Mouse (Mus musculus) E14TG2a.4 (cell line): ENCODE data around the gene Syn2.
A peak's percentile ranks its signal among the peaks of the same experiment; 100 is the strongest.

Experiments used
- H3K27me3 ChIP-seq: 2 replicates; pipeline ENCODE4 v1.6.1; 2014; ENCODE audit warnings: low read length, control low read depth; ENCODE audit not compliant: insufficient read depth
- H3K36me3 ChIP-seq: 2 replicates; pipeline ENCODE4 v1.6.1; 2014; ENCODE audit warnings: low read length, control low read depth; ENCODE audit not compliant: insufficient read depth
- H3K4me1 ChIP-seq: replicated peaks from 2 replicates; pipeline ENCODE4 v1.6.1; 2014; ENCODE audit warnings: low read depth, low read length, control low read depth
- H3K4me3 ChIP-seq: replicated peaks from 2 replicates; pipeline ENCODE4 v1.5.1; 2014; ENCODE audit warnings: mild to moderate bottlenecking, low read length
- H3K9me3 ChIP-seq: 2 replicates; pipeline ENCODE4 v1.6.1; 2014; ENCODE audit warnings: low read length, control low read depth
- CTCF ChIP-seq: conservative IDR thresholded peaks from 2 replicates; pipeline ENCODE4 v1.5.1; 2014; ENCODE audit warnings: low read length
- NANOG ChIP-seq: IDR thresholded peaks from 2 replicates; pipeline ENCODE4 v1.6.1; 2014; ENCODE audit warnings: borderline replicate concordance, low read length, mixed read lengths
- POU5F1 ChIP-seq: IDR thresholded peaks from 2 replicates; pipeline ENCODE4 v1.6.1; 2014; ENCODE audit warnings: low read length, borderline replicate concordance

Syn2 gene

DNA sequence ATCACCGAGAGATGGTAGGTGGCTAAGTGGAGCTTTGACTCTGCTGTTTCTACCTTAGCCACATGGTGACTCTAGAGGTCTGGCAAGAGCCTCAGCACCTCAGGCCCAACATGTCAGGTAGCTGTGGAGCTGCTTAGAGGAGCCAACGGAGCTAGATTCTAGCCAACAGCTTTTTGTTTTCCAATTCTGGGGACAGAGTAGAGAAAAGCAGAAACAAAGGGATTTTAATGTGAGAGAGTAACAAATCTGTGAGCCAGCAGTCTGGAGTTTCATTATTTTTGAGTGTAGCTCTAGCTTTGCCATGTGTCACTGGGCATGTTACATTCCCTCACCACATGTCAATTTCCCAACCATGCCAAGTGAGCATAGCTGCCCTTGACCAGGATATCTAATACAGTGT, 109.5 kb downstream of the Syn2 start:
- H3K27me3 ChIP-seq: peaks cover 17% of the 10 kb centered on the region
- H3K36me3 ChIP-seq: no peaks in the 10 kb centered on the region
- TF ChIP-seq CTCF: no peak
- TF ChIP-seq POU5F1: no peak
- no peak for TF ChIP-seq NANOG
- no peak overlapping the region for H3K4me3 ChIP-seq
- no peaks in the 10 kb centered on the region for H3K9me3 ChIP-seq
- H3K4me1 ChIP-seq: no peaks in the 10 kb centered on the region

- Histone ChIP-seq H3K36me3 (no peaks in the 10 kb centered on the region), H3K4me3 (no peak overlapping the region), H3K27me3 (peaks cover 28% of the 10 kb centered on the region), H3K4me1 (no peaks in the 10 kb centered on the region), H3K9me3 (peaks cover 10% of the 10 kb centered on the region)
- no peak for TF ChIP-seq POU5F1
- no peak for TF ChIP-seq NANOG
- no peak for TF ChIP-seq CTCF
Measured at GRCm38 (mm10) chr6:115245500-115246058, 110.9 kb downstream of the Syn2 start.

DNA sequence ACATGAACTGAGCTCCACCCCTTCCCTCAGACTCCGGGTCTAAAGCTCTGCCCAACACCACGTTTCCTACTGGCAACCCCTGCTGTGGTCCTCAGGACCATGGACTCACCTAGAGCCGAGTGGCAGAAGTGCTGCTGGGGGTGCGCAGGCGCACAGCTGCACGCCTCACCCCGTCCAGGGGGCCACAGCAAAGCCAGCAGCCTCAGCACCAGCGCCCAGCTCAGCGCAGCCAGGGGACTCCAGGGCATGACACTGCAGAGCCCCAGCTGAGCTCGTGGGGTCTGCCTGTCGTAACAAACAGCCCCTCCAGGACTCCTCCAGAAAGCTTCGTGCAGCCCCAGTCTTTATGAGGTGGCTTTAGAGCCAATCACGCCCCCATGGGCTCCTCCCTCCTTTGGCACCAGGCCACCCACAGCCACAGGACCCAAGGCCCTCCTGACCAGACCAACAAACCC, 116.9 kb downstream of the Syn2 start:
- Histone ChIP-seq H3K4me3 (peak overlapping the region; percentile 61), H3K27me3 (peaks cover 29% of the 10 kb centered on the region), H3K9me3 (peaks cover 17% of the 10 kb centered on the region), H3K36me3 (no peaks in the 10 kb centered on the region), H3K4me1 (peaks cover 20% of the 10 kb centered on the region)
- TF ChIP-seq CTCF (no peak), NANOG (no peak), POU5F1 (no peak)

DNA sequence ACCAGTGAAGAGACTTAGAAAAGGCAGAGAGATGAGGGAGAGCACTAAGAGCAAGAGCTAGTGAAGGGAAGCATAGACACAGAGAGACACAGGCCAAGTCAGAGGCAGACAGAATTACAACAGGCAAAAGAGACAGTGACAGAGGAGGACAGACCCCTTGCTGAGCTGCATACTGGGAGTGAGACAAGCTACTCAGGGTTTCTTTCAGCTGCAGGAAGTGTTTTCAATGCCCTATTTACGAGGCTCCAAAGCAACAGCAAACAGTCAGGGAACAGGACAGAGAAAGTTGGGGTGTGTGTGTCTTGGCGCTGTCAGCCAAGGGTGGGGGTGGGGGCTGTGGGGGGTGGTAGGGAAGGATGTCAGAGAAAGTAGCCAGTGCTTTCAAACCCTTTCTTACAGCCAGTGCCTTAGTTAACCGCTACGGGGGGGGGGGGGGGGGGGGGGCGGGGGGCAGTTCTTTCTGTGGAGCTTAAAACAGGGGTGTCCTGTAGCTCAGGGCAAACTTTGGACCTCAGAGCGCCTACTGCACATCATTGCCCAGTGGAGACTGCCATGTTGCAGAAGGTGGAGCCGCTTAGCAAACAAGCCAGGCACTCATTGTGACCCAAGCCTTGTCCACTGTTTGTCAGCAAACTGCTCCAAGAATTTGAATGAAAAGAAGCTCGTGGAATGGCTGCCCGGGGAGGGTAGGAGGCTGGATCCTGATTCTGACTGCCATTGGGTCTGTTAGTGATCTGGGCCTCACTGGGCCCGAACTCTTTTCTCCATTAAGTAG, 117.6 kb downstream of the Syn2 start, which contains the start of gene Timp4:
TSS of gene Timp4 (minus strand) at position 107 of the 775 bp plus-strand sequence.
- H3K36me3 ChIP-seq: no peaks in the 10 kb centered on the region
- no peak for TF ChIP-seq POU5F1
- TF ChIP-seq NANOG: peak; percentile 95
- H3K27me3 ChIP-seq: peaks cover 29% of the 10 kb centered on the region
- peak within 1 kb of the TSS; percentile 61 for H3K4me3 ChIP-seq
- peaks cover 20% of the 10 kb centered on the region for H3K4me1 ChIP-seq
- H3K9me3 ChIP-seq: peaks cover 17% of the 10 kb centered on the region

GRCm38 (mm10) chr6:115255171-115255570, 120.5 kb downstream of the Syn2 start:
- H3K9me3 ChIP-seq: peaks cover 11% of the 10 kb centered on the region
- H3K36me3 ChIP-seq: no peaks in the 10 kb centered on the region
- TF ChIP-seq POU5F1 (no peak), CTCF (no peak), NANOG (no peak)
- peaks cover 9% of the 10 kb centered on the region for H3K27me3 ChIP-seq
- peaks cover 20% of the 10 kb centered on the region for H3K4me1 ChIP-seq
- no peak overlapping the region for H3K4me3 ChIP-seq

DNA sequence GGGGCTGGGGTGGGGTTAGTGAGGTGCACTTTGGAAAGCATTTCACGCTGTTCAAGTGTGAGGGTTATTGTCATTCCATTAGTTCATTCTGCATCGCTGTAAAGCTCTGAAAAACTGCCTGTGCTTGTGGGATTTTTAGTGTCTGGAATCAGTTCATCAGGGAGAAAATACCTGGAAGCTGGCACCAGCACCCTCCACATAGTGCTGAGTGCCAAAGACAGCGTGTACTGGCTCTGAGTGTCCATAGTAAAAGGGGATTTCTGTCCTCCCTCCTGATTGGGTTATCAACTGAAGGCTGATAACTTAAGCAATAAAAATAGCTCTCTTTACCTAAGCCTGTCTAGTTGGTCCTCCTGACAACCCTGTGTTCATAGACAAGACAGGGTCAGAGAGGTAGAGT, 125.8 kb downstream of the Syn2 start:
- TF ChIP-seq POU5F1 (no peak), CTCF (no peak), NANOG (no peak)
- Histone ChIP-seq H3K9me3 (no peaks in the 10 kb centered on the region), H3K27me3 (peaks cover 7% of the 10 kb centered on the region; the same call in 1 of the 2 replicates), H3K4me1 (no peaks in the 10 kb centered on the region), H3K36me3 (no peaks in the 10 kb centered on the region), H3K4me3 (no peak overlapping the region)

DNA sequence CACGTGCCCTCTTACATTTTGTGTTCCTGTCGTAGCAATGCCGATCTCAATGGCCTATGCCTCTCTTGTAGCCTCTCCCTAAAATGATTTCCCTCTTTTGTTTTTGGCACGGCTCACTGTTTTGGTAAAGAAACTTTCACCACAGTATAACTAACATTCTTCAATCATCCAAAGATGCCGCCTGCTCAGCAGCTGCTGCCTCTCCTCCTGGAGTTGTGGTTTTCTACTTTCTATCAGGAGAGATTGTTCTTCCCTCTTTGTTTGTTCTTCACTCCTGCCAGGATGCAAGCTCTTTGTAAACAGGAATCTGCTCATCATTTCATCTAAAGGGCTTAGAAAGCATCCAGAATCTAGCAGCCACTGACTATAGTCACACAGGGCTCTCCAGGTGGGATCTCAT, 132.1 kb downstream of the Syn2 start:
- Histone ChIP-seq H3K9me3 (no peaks in the 10 kb centered on the region), H3K36me3 (no peaks in the 10 kb centered on the region), H3K4me1 (no peaks in the 10 kb centered on the region), H3K27me3 (peaks cover 13% of the 10 kb centered on the region), H3K4me3 (no peak overlapping the region)
- TF ChIP-seq POU5F1 (no peak), NANOG (no peak), CTCF (no peak)

GRCm38 (mm10) chr6:115267916-115268315, 133.2 kb downstream of the Syn2 start:
- Histone ChIP-seq H3K9me3 (no peaks in the 10 kb centered on the region), H3K36me3 (no peaks in the 10 kb centered on the region), H3K4me1 (no peaks in the 10 kb centered on the region), H3K4me3 (no peak overlapping the region), H3K27me3 (peaks cover 13% of the 10 kb centered on the region)
- TF ChIP-seq CTCF (peak; percentile 42), NANOG (no peak), POU5F1 (no peak)
